Mouse (Mus musculus) brain, embryonic 14.5 days (tissue): ENCODE results near the gene Nckap5l.

Experiments
- CTCF ChIP-seq: fragments of 200-500 bp; IDR thresholded peaks from 2 replicates; pipeline ENCODE4 v1.5.1; 2012; ENCODE audit warnings: inconsistent platforms, mild to moderate bottlenecking, moderate library complexity, borderline replicate concordance; ENCODE audit not compliant: insufficient read depth, insufficient read length; ENCODE audit errors: extremely low read depth
- POLR2A ChIP-seq: fragments of 200-500 bp; IDR thresholded peaks from 2 replicates; pipeline ENCODE4 v1.6.1; 2012; ENCODE audit warnings: mild to moderate bottlenecking, inconsistent platforms, borderline replicate concordance; ENCODE audit not compliant: poor library complexity, insufficient read depth, insufficient read length, severe bottlenecking; ENCODE audit errors: extremely low read depth

GRCm38 (mm10) chr15:99406986-99407570, 50.5 kb downstream of the Nckap5l start:
- TF ChIP-seq CTCF (no peak), POLR2A (no peak)
